Mouse (Mus musculus) fibroblast of lung, adult 2 months (primary cell): ENCODE data around the gene Galnt13.
A peak's percentile ranks its signal among the peaks of the same experiment; 100 is the strongest.
"Not testable (repeated sequence)": the region's sequence is repeated elsewhere in the genome, so short reads cannot be mapped to it uniquely, and the experiment has no call there.

ENCODE experiments used
- DNase-seq: peaks from one replicate; pipeline ENCODE4 v3.0.0-alpha.2; 2011; ENCODE audit warnings: low read depth

Gene Galnt13

DNA sequence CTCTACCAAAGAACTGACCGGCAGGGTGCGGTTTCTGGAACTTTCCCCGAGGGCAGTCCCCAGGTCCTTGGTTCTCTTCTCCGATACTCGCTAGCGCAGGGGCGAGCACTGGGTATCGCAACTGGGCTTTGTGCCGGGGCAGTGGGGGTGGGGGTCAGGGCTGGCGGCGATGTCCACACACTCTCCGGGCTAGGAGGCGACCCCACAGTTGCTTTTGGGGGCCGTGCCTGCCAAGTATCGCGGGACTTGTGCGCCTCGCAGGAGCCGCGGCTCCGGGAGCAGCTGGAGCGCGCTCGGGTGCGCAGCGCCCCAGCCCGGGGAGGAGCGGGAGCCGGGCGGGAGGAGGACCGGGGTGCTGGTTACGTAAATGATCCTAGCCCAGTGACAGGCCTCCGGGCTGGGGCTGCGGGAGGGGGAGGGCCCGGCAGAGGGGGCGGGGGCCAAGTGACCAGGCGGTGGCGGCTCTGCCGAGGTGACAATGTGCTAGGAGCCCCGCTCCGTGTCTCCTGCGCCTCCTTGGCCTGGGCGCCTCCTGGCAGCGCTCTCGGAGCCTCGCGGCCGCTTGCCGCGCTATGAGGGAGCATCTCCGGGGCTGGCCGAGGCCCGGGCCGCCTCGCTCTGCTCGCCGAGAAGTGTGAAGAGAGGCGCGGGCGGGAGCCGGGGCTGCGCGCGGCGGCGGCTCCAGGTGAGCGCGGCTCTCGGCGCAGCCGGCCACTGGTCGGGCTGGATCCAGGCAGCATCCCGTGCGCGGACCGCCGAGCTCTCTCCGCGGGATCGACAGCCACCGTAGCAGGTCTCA, at the start of gene Galnt13:
Galnt13 (plus strand) TSS at position 381 of the 799 bp plus-strand sequence.
- DNase-seq = no peak

DNA sequence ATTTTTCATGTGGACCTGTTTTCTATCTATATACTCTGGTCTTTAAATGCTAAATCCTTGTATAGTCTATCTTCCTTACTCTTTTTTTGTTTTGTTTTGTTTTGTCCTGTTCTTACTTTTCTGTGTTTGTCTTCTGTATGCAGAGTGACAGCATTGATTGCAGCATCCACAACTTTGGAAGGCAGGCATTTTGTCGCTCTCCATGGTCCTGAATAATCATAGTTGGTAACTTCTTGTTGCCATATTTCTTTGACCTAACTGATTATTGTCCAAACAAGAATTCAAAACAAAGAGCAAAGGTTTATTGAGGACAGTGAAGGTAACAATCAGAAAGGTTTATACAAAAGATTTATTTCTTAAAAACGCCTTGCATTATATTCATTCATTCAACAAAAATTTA, 5.1 kb upstream of the Galnt13 start:
- DNase-seq = no peak

- DNase-seq = no peak
Measured at GRCm38 (mm10) chr2:54435380-54435779, 737 bp upstream of the Galnt13 start.

DNA sequence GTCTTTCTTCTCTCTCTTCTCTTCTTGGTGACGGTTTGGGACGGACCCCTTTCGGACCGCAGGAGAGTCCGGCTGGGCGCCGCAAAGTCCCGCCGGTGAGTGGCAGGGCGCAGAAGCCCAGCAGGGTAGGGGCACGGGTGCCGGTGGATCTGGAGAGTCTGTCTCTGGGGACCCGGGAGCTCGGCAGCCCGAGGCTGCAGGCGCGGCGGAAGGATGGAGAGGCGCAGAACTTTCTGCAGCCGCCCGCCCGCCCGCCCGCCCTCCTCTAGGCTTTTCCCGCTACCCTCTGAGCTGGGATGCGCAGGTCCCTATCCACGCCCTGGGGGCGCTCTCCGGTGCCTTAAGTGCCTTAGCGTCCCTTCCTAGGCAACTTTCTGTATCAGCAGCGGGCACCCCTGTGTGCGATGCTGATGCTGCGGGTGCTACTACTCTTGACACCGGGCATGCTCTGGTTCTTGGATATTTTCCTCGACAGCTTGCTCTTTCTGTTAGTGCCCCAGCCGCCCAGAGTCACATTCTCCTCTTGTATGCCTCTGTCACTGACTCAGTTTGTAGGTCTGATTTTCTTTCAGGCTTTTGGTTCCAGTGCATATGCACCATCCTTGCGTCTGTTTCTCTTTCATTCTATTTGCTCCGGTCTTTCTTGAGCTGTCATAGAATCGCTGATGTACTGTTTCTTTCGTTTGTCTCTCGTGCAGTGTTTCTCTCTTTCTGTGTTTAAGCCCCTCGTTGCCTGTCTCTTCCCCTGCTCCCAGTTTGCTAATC, 801 bp downstream of the Galnt13 start:
- DNase-seq = no peak

- DNase-seq = no peak
Measured at GRCm38 (mm10) chr2:54437501-54437830, 1.3 kb downstream of the Galnt13 start.

- no peak for DNase-seq
Measured at GRCm38 (mm10) chr2:54442734-54443500, 6.8 kb downstream of the Galnt13 start.

- DNase-seq = no peak
Measured at GRCm38 (mm10) chr2:54483426-54483825, 47.3 kb downstream of the Galnt13 start.

- no peak for DNase-seq
Measured at GRCm38 (mm10) chr2:54522989-54523388, 86.9 kb downstream of the Galnt13 start.

DNA sequence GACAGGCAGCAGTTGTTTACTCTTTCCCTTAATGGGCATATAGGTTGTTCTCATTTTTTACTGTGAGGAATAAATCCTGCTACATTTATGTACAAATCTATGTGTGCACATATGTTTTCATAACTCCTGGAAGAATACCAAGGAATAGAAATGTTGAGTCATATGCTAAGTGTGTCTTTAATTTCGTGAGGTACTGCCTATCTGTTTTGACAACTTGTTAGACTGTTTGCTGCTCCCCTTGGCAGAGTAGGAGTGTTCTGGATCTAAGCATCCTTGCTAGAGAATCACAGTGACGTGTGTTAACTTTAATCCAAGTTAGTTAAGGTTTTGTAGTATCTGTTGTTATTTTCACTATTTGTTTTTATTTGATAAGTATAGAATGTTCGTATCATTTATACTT, 91.0 kb downstream of the Galnt13 start:
- no peak for DNase-seq

DNA sequence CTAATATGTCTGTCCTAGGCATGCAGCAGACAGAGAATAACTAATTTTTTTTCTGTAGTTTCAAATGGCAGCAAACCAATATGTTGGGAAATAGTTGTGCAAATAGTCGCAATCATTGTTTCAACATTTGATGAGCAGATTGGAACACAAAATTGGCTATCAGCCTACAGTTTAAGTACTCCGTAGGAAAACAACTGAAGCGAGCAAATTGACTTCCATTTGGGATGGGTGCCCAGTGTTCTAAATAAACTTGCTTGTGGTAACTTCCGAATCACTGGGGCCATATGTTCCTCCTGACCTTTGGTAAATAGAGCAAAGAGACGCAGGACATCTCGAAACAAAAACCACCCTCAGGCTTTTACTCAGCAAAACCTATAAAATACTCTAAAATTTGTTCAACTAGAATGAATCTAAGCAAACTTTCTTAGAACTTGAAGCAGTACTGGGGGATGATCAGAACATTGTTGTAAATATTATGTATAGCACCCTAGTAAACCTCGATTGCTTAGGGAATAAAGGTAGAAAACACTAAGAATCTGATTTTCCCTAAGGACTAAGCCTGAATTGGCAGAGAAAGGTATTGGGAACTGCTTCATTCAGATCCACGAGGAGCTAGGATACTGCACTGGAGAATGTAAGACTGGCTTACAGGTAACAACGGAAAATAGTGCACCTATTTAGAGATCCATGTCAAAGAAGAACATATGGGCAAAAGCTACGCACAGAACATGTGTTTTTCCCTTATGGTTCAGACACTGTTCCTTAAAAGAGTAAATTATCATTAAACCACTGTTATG, 122.4 kb downstream of the Galnt13 start:
- DNase-seq = no peak

DNA sequence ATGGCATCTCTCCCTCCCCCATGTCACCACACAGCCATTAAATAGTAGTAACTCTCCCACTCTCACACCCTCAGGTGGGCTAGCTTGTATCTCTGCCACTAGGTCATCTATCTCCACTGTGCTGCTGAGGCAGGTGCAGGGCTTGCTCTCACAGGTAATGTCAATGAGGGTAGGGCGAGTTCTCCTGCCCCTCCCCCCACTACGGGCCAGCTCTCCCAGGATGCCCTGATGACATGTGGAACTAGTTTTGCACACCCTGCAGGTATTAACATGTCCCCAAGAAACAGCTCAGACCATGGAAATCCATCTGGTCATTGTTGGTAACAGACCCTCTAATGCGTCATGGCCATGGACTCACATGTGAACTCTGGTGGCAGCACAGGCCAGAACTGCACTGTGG, 129.0 kb downstream of the Galnt13 start:
- no peak for DNase-seq

GRCm38 (mm10) chr2:54567186-54567585, 131.1 kb downstream of the Galnt13 start:
- DNase-seq = no peak

- DNase-seq = peak; percentile 34
Measured at GRCm38 (mm10) chr2:54567632-54568031, 131.5 kb downstream of the Galnt13 start.

DNA sequence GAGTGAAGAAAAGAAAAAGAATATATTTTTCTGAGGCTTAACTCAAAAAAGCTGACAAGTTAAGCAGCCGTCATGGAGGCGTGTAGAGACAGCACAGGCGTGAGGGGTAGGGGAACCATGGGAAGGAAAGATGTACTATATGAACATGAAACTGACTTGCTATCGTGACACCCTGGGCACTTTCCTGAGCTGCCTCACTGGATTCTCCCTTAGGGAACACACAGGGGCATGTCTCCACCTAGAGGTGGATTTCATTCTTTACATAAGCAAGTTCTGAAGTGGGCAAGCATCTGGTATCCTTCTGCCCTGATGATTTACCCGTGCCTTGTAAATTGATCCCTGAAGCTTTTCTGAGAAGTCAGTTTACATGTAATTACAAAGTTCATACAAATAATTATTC, 277.7 kb downstream of the Galnt13 start:
- not testable (repeated sequence) for DNase-seq

DNA sequence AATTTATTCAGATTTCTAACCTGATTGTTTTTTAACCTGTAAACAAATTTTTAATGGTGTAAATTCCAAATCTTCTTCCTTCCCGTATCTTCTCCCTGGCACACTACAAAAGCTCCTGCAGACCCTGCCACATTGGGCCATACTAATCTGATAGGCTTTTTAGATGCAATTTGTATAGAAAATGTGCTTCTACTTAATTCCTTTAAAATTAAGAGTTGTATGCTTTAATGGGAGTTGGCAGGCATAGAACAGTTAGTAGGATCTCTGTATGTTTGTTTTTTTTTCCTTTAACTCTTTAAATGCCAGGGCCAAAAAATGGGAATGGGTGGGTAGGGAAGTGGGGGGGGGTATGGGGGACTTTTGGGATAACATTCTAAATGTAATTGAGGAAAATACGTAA, 315.1 kb downstream of the Galnt13 start:
- DNase-seq = no peak

GRCm38 (mm10) chr2:54759781-54760180, 323.7 kb downstream of the Galnt13 start:
- DNase-seq = no peak

- no peak for DNase-seq
Measured at GRCm38 (mm10) chr2:54778790-54779273, 342.7 kb downstream of the Galnt13 start.

DNA sequence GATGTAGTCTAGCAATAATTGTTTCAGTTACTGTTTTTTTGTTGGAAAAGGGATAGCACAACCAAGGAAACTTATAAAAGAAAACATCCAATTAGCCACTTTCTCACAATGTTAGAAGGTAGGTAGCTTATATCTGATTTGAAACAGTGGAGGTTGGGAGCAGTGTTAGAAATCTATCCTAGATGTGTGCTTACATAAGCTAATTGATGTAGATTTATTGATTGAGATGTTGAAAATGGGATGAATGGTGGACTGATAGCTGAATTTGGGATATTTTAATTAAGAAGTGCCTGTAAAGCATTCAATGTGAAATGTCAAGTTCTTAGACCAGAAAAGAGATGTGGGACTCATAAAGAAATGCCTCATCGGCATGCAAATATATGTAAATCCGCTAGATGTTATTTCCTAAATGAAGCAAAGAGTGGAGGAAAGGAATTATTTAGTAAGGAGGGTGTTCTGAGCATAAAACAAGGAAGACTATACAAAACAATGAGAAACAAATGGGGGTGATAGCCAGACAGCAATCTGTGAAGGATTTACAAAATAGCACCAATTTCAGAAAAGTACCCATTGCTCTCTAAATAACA, 377.6 kb downstream of the Galnt13 start:
- DNase-seq = no peak

- DNase-seq = no peak
Measured at GRCm38 (mm10) chr2:54841245-54841644, 405.1 kb downstream of the Galnt13 start.

GRCm38 (mm10) chr2:54906282-54907060, 470.4 kb downstream of the Galnt13 start:
- no peak for DNase-seq
